Mouse (Mus musculus): ENCODE measurements around the gene Nsmce4a.
"Not testable (repeated sequence)": the region's sequence is repeated elsewhere in the genome, so short reads cannot be mapped to it uniquely, and the experiment has no call there.

Gene Nsmce4a

DNA sequence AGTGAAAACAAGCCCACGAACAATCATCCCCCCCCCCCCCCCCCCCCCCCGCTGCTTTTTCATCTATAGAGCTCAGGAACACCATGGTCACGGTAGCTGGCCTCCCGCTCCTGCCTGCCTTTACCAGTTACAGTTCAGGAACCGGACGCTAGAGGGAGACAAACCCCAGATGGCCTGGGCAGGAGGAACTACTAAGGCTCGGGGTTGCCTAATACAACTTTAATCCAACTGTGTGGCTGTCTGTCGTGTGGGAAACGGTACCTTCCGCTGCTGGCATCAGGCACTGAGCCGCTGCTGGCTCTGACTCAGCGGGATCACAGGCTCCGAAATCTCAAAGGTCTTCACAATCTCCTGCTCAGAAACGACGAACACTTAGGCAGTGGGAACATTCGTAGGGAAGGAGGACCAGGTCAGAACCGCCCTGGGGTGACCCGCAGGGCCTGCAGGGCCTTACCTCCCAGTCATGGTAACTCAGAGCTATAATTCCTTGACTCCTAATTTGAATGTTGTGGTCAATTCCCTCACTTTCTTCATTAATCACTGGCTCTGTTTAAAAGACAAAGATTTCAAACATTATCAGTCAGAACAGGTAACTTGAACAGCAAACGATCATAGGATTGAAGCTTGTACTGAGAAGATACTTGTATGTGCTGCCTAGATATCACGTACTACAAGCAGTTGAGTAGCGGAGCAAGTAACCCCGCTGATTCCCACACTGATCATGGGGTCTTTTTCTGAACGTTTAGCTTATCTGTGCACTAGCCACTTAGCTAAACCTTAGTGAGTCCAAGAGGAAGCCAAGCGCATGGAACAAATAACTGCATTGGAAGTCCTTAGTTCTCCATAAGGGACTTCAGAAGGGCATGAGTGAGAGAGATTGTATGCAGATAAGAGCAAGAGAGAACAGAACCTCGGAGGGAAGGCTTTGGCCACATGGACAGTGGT, 39.3 kb downstream of the Nsmce4a start:
- DNase-seq = peak; percentile 89 to 95

DNA sequence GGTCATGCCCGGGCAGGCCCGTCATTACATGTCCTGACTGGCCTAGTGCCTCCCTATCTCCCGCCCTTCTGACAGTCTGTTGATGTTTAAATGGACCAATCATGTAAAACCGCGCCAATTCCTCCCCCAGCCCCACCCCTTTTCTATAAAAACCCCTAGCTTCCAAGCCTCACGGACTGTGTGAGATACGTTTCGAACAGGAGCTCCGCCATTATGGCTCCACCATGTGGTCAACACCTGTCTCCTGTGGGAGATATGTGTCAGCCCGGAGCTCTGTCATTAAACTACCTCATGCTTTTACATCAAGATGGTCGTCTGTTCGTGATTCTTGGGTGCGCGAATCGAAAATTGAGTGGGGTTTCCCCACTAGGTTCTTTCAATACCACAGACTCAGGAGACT, 41.8 kb downstream of the Nsmce4a start:
- not testable (repeated sequence) for DNase-seq

DNA sequence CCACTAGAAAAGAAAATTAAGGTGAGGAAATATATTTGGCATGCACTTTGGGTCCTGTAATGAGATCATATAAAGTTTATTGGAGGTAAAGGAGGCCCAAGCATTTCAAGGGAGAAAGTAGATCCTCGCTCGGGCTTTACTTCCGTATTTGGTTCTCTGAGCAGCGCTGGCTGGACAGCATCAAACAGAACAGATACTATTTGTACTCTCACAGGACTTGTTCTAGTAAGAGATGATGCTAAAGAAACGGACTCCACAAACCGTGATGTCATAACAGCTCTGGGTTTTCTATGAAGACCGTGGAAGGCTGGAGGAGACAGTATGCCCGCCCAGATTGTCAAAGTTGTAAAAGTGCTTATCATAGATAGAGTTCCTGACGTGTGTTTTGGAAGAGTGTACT, 45.6 kb downstream of the Nsmce4a start:
- no peak for DNase-seq

DNA sequence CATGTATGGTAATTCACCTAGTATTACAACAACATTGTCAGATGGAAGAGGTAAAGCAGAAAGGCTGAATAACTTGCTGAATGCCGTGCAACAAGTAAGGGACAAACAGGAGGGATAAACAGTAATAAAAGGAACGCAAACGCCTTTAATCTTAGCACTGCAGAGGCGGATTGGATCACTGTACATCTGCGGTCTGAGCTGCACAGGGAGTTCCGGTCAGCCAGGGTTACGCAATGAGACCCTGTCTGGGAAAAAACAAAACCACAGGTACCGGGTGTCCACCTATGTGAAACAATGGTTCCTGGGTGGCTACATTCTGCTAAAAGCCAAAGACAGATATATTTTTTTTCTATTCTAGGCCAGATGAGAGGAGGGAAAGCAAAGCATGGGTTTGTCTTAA, 49.5 kb downstream of the Nsmce4a start:
- DNase-seq = no peak

DNA sequence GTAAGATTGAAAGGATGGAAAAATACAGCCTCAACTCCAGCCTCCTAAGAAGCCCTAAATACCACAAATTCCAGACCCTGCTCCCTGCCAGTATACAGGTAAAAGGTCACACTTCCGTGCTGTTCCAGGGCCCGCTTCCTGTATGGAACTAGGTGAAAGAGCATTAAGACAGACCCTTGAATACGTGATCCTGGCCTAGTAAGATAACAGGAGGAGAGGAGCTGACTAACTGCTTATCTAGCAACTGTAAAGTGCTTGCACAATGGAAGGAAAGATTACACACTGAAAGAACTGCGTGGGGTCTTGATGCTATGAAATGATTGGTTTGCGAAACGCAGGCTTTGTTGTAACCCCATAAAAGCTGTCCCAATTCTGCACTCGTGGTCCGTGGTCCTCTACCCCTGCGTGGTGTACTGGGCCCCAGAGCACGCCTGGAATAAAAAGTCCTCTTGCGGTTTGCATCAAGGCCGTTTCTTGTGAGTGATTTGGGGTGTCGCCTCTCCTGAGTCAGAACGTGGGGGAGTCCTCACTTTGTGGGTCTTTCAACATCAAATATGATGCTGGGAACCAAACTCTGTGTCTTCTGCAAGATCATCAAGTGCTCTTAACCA, 52.0 kb downstream of the Nsmce4a start:
- DNase-seq = no peak

DNA sequence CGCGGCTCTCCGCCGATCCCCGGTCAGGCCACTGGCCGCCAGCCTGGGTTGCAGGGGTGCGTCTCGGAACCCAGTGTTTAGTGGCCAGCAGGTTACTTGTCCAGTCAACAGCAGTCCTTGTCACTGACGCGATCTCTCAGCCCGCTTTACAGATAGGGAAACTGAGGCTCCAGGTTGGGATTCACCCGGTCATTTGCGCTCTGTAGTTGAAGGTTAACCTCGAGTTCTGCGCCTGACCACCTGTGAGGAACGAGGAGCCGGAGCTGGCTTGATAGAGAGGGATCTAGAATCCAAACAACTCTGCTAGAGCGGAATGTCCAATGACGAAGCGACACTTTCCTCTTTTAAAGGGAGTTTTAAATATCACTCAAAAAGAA, 52.9 kb downstream of the Nsmce4a start, which contains the start of gene Ate1:
Gene Ate1 (minus strand): TSS at position 321 of the 377 bp plus-strand sequence.
- DNase-seq = no peak

DNA sequence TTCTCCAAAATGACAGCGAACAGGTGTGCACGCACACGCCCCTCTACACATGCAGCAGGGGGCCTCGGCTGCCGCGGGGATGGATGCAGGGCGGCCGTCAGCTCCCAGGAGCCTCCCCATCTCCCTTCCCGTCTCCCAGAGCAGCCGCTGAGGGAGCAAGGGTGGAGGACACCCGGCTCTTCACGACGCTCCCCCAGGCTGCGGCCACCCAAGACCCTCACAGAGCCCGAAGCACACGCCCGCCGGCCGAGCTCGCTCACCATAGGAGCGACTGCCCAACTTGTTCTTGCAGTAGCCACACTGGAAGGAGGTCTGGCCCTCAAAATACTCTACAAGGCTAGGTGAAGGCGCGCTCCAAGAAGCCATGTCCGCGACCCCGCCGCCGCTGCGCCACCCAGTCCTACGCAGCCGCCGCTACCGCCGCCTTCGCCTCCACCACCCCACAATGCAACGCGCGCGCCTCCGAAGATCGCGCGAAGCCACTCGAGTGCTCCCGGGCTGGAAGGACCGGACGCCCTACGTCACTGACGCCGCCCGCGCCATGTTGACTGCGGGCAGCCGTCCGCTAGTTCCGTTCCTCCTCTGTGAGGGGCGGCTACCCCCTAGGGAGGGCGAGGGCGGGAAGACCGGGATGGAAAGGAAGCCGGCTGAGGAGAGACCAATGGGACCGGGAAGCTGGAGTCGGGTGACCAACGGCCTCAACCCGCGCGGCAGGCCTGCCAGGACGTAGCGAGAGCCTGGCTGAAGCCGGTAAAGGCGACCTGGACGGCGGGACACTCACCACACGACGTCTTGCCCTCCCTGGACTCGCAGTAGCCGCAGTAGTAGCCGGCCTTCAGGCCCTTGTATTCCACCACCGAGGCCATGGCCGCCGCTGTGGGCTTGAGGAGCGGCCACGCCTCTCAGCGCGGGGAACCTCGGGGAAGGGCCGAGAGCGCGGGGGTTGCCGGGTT, 53.5 kb downstream of the Nsmce4a start:
- peak; percentile 99 to 100 for DNase-seq

DNA sequence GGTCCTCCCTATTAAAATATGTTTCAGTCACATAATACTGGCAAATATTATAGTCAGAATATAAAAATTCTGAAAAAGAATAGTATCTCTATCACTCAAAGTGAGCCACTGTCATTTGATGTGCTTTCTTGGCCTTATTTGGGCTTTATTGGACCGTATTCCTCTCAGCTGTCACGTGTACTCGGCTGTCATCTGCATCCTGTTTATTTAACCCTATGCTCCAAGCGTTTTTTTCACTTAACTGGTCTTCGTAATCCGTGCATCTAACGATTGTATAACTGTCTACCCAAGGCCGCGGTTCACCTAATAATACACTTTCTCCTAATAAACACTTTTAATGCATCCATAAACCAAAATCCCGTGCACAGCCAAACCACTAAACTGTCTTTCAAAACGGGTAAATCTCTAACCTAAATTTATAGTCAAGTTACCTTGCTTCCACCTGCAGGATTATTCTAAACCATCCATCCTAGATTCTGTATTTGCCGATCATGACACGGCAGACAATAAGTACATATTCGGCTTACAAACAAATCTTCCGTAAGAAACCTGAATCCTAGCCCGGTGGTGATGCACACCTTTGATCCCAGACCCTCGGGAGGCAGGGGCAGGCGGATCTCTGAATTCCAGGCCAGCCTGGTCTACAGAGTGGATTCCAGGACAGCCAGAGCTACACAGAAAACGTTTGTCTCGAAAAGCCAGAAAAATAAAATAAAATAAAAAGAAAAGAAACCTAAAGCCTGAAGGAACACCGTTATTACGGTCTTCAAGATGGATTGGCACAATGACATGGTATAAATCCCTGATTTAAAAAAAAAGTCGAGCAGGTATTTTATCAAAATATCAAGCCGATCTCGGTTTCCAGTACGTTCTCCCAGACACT, 54.5 kb downstream of the Nsmce4a start:
- peak; percentile 21 to 25 for DNase-seq

DNA sequence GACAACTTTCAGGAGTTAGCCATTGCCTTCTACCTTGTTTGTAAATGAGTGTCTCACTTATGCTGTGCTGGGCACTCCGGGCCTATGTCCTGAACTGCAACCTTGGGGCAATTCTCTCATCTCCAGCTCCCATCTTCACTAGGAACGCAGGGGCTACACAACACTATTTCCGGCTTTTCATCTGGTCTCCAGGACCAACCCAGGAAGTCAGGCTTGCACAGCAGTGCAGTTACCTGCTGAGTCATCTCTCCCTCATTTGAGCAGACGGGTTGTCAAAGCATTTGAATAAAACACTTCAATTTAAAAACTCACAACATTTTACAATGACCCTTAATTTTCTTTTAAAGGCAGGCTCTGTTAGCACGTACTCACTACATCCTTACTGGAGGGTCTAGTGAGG, 62.7 kb downstream of the Nsmce4a start:
- no peak for DNase-seq

DNA sequence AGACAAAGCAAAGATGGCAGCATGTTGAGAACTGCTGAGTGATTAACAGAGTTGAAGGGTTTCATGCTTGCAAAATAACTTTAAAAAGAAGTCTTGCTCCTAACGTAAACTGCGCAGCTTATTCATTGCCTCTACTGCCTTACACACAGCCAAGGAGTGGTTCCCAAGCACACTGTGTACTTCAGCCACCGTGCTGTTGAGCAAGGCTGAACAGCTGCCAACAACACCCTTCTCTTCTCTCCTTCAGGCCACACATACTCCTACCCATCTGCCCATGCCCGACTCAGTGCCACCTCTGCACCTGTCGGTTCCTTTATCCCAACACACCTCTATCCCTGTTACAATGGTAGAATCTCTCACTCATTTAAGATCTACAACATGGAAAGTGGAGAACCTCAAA, 69.9 kb downstream of the Nsmce4a start:
- DNase-seq = no peak

DNA sequence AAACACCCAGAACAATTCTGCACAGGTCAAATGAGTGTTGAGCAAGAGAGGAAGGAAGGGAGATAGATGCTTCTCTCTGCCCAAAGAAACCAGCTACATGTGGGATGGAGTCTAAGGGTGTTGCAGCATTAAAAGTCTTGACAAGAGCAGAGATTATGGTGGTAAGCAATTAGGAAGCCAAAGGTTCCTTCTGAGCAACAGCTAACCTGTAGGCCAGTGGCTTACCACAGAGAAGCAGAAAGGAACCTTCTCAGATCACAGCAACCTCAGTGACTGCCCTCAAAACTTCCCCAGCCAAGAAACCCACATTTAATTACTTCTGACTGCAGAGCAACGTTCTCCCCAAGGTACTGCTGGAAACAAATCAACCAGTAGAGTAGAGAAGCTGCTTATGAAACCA, 71.4 kb downstream of the Nsmce4a start:
- DNase-seq = no peak

DNA sequence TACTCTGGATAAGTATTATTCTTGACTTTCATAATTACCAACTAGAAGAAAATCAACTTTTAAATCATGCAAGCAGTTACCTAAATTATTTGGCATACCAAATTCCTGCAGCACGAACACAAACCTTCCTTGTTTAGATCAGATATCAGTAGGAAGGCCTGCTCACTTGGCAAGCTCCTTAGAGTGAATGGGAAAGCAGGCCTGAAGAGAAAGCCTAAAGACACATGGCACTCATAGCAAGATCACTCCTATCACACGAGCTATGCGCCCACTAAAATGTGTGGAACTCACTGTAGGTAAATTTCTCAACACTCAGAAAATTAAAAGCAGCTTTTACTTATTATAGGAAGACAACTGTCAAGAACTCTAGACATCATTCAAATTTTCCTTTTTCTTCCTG, 79.6 kb downstream of the Nsmce4a start:
- no peak for DNase-seq

DNA sequence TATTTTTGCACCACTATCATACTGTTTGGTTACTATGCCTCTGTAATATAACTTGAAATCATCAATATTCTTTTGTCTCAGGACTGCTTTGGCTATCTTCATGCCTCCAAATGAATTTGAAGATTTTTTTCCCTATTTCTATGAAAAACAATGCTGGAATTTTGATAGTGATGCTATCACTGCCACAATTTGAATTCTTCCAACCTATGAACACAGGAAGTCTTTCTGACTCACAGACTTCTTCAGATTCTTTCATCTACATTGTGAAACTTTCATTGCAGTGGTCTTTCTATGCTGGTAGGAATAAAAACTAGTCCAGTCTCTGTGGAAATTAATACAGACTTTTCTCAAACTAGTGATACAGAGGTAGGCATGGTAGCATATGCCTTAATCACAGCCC, 80.9 kb downstream of the Nsmce4a start:
- DNase-seq = no peak

Data from cerebellum, postnatal 25 days (tissue).